Mouse (Mus musculus) stomach, postnatal 0 days (tissue): ENCODE measurements around the gene Cyp2t4.

Experiments used
- CTCF ChIP-seq: IDR thresholded peaks from 2 replicates; pipeline ENCODE4 v1.5.1; 2016; ENCODE audit warnings: antibody characterized with exemption, low read depth, mild to moderate bottlenecking, moderate library complexity
- EP300 ChIP-seq: optimal IDR thresholded peaks from 2 replicates; pipeline ENCODE3; 2016; ENCODE audit warnings: antibody characterized with exemption

- TF ChIP-seq CTCF, result no peak
- TF ChIP-seq EP300, result no peak
Measured at GRCm38 (mm10) chr7:27182498-27182897, 29.0 kb downstream of the Cyp2t4 start.
